Mouse (Mus musculus) adrenal gland, adult 18-20 months (tissue): Measurements from ENCODE around the gene Mefv. TPM values are rescaled to one million over a fixed set of nuclear protein-coding genes. Genes with fewer than 3 reads are reported as not detected.
A peak's percentile ranks its signal among the peaks of the same experiment; 100 is the strongest.
"Not testable (repeated sequence)": the region's sequence is repeated elsewhere in the genome, so short reads cannot be mapped to it uniquely, and the experiment has no call there.

Experiments used
- DNase-seq, 2 experiments: peaks; one replicate each; pipeline ENCODE4 v3.0.0; 2021 to 2022; ENCODE audit warnings: low spot score in 2 of 2
- long read RNA-seq, 2 experiments: library from polyadenylated mRNA; stranded (forward); transcript quantifications; one replicate each; pipeline ENCODE4 v2.0.0; 2021
- total RNA-seq, 2 experiments: library from RNA; stranded (reverse); gene quantifications; 1 replicate in 1 of 2; 2 replicates in 1 of 2; pipeline ENCODE4 v1.2.3; 2021

The Mefv gene
- total RNA-seq: not detected
- long read RNA-seq, experiment 1: 0 reads
- long read RNA-seq, experiment 2: 0 reads

- no peak for DNase-seq
These were observed at the start of gene Mefv for GRCm38 (mm10) chr16:3717980-3718379. Mefv (minus strand) TSS chr16:3718097.

GRCm38 (mm10) chr16:3748976-3749375 is 31.1 kb upstream of the Mefv start:
- DNase-seq: no peak

GRCm38 (mm10) chr16:3745656-3746055 is 27.8 kb upstream of the Mefv start:
- no peak for DNase-seq

GRCm38 (mm10) chr16:3744186-3744700 is 26.3 kb upstream of the Mefv start:
- peak; percentile 52 to 74 for DNase-seq

- DNase-seq: peak; percentile 75 to 80
These were observed 25.7 kb upstream of the Mefv start, which contains the start of gene Zfp263 for GRCm38 (mm10) chr16:3743503-3744185. Zfp263 (plus strand) TSS chr16:3744093.

- no peak for DNase-seq
These were observed 24.6 kb upstream of the Mefv start for GRCm38 (mm10) chr16:3742466-3742865.

GRCm38 (mm10) chr16:3733198-3733732 is 15.4 kb upstream of the Mefv start:
- DNase-seq: no peak

- no peak for DNase-seq
These were observed 14.7 kb upstream of the Mefv start for GRCm38 (mm10) chr16:3732612-3733011.

GRCm38 (mm10) chr16:3727980-3728720 is 10.3 kb upstream of the Mefv start:
- DNase-seq: no peak

GRCm38 (mm10) chr16:3723231-3723630 is 5.3 kb upstream of the Mefv start:
- DNase-seq: no peak

GRCm38 (mm10) chr16:3714731-3715130 is 3.2 kb downstream of the Mefv start:
- no peak for DNase-seq

- no peak for DNase-seq
These were observed 11.2 kb downstream of the Mefv start for GRCm38 (mm10) chr16:3706680-3707079.

- no peak for DNase-seq
These were observed 17.0 kb downstream of the Mefv start for GRCm38 (mm10) chr16:3700893-3701292.

- DNase-seq: no peak
These were observed 18.6 kb downstream of the Mefv start for GRCm38 (mm10) chr16:3699281-3699680.

- DNase-seq: not testable (repeated sequence)
These were observed 28.3 kb downstream of the Mefv start for GRCm38 (mm10) chr16:3689608-3690007.

Other genes starting within 250 kb of the Mefv start
- not detected for gene Olfr161, start 127.1 kb downstream of the Mefv start, total RNA-seq
- 10 to 100 TPM; 21.6 to 23.0 TPM for gene Zfp263, start 26.0 kb upstream of the Mefv start, total RNA-seq
- not detected for gene Olfr15, start 112.8 kb upstream of the Mefv start, total RNA-seq
- 10 to 100 TPM in 1 of 2 experiments, 1 to 10 TPM in 1; 2.0 to 15.0 TPM for gene Zfp174, start 129.2 kb upstream of the Mefv start, total RNA-seq
- 10 to 100 TPM; 63.9 to 94.4 TPM for gene Naa60, start 154.3 kb upstream of the Mefv start, total RNA-seq
- 10 to 100 TPM; 15.1 to 25.1 TPM for gene Zfp597, start 166.5 kb upstream of the Mefv start, total RNA-seq
- 1 to 10 TPM; 1.1 to 1.4 TPM for gene Gm20695, start 166.6 kb upstream of the Mefv start, total RNA-seq
- 1 to 10 TPM; 3.7 to 3.8 TPM for gene 1700037C18Rik, start 190.6 kb upstream of the Mefv start, total RNA-seq
- 10 to 100 TPM; 12.0 to 16.4 TPM for gene Cluap1, start 190.7 kb upstream of the Mefv start, total RNA-seq